Mouse (Mus musculus) G1E (cell line): Measurements from ENCODE around the gene Prrc2a. TPM values are rescaled to one million over a fixed set of nuclear protein-coding genes. Genes with fewer than 3 reads are reported as not detected.
"Not testable (repeated sequence)": the region's sequence is repeated elsewhere in the genome, so short reads cannot be mapped to it uniquely, and the experiment has no call there.

Experiments
- ATAC-seq: 2 replicates; pipeline ENCODE4 v1.8.0; 2016; ENCODE audit warnings: mild to moderate bottlenecking; ENCODE audit not compliant: insufficient number of reproducible peaks, poor library complexity, low FRiP score, severe bottlenecking; ENCODE audit errors: extremely low read depth
- DNase-seq: peaks from one replicate; pipeline ENCODE4 v3.0.0; 2012; ENCODE audit warnings: low spot score
- H3K27me3 ChIP-seq: 2 replicates; pipeline ENCODE4 v1.6.1; 2012; ENCODE audit warnings: mild to moderate bottlenecking, low read length, inconsistent platforms; ENCODE audit not compliant: insufficient read depth
- H3K36me3 ChIP-seq: replicated peaks from 2 replicates; pipeline ENCODE3; 2012; ENCODE audit warnings: mild to moderate bottlenecking, inconsistent platforms
- H3K4me1 ChIP-seq: 2 replicates; pipeline ENCODE4 v1.6.1; 2012; ENCODE audit warnings: low read depth, low read length, inconsistent platforms, mixed read lengths; ENCODE audit not compliant: insufficient read depth
- H3K4me3 ChIP-seq: 2 replicates; pipeline ENCODE4 v1.5.1; 2012; ENCODE audit warnings: low read depth, mild to moderate bottlenecking, inconsistent platforms, low read length, moderate library complexity, mixed read lengths
- H3K9me3 ChIP-seq: replicated peaks from 2 replicates; pipeline ENCODE4 v1.6.1; 2012; ENCODE audit warnings: inconsistent platforms
- CTCF ChIP-seq: IDR thresholded peaks from 2 replicates; pipeline ENCODE4 v1.5.1; 2012; ENCODE audit warnings: low read depth, low read length, inconsistent platforms, mixed read lengths
- GATA1 ChIP-seq: IDR thresholded peaks from 2 replicates; pipeline ENCODE4 v1.6.1; 2012; ENCODE audit warnings: borderline replicate concordance, low read length, inconsistent platforms, mixed read lengths
- GATA2 ChIP-seq: IDR thresholded peaks from 2 replicates; pipeline ENCODE4 v1.6.1; 2012; ENCODE audit warnings: low read depth, low read length, inconsistent platforms, borderline replicate concordance
- POLR2AphosphoS5 ChIP-seq: IDR thresholded peaks from 2 replicates; pipeline ENCODE4 v1.6.1; 2012; ENCODE audit warnings: low read depth, low read length, inconsistent platforms; ENCODE audit not compliant: insufficient replicate concordance
- TAL1 ChIP-seq: conservative IDR thresholded peaks from 2 replicates; pipeline ENCODE4 v1.6.1; 2012; ENCODE audit warnings: low read depth, low read length, inconsistent platforms, mixed read lengths
- polyA plus RNA-seq: library from polyadenylated mRNA; stranded (reverse); fragments of >175 nt; gene quantifications from 2 replicates; pipeline ENCODE4 v1.2.3, GENCODE M21; 2012
- total RNA-seq, 2 experiments: library from RNA; stranded (forward) in 1 of 2; stranded (reverse) in 1 of 2; fragments of 200-1000 nt in 1 of 2; fragments of >200 nt in 1 of 2; fragmentation: Nextera tagmentation in 1 of 2; gene quantifications; 2 replicates each; pipeline ENCODE4 v1.2.3; 2014 to 2017

Prrc2a gene
- total and polyA plus RNA-seq, 3 experiments, result 35.3 to 1,682 (median 773) TPM

- no peaks in the 10 kb centered on the region for H3K27me3 ChIP-seq
- H3K36me3 ChIP-seq, result peaks cover 60% of the 10 kb centered on the region
- DNase-seq (no peak), ATAC-seq (no peak)
- no peak overlapping the region; the same call in 1 of the 2 replicates for H3K4me3 ChIP-seq
- TF ChIP-seq CTCF (no peak), GATA2 (no peak), GATA1 (no peak), TAL1 (no peak), POLR2AphosphoS5 (no peak)
- peaks cover 73% of the 10 kb centered on the region for H3K4me1 ChIP-seq
- H3K9me3 ChIP-seq, result no peaks in the 10 kb centered on the region
These were observed 39.6 kb downstream of the Prrc2a start for GRCm38 (mm10) chr17:35125081-35125480.

GRCm38 (mm10) chr17:35124261-35124896, 40.3 kb downstream of the Prrc2a start:
- not testable (repeated sequence) for H3K4me3 ChIP-seq, H3K9me3 ChIP-seq, DNase-seq, ATAC-seq, H3K27me3 ChIP-seq
- peaks cover 61% of the 10 kb centered on the region for H3K36me3 ChIP-seq
- H3K4me1 ChIP-seq, result peaks cover 79% of the 10 kb centered on the region

- not testable (repeated sequence) for H3K27me3 ChIP-seq, DNase-seq, H3K9me3 ChIP-seq, H3K4me3 ChIP-seq, ATAC-seq
- H3K4me1 ChIP-seq, result peaks cover 74% of the 10 kb centered on the region
- peaks cover 61% of the 10 kb centered on the region for H3K36me3 ChIP-seq
These were observed 41.4 kb downstream of the Prrc2a start for GRCm38 (mm10) chr17:35123287-35123686.

- Histone ChIP-seq H3K4me3 (peak within 1 kb of the TSS; percentile 89), H3K9me3 (no peaks in the 10 kb centered on the region), H3K4me1 (peaks cover 69% of the 10 kb centered on the region), H3K36me3 (peaks cover 61% of the 10 kb centered on the region), H3K27me3 (no peaks in the 10 kb centered on the region)
- DNase-seq (peak; percentile 34), ATAC-seq (no peak)
- TF ChIP-seq POLR2AphosphoS5 (no peak), TAL1 (no peak), GATA2 (no peak), CTCF (no peak), GATA1 (no peak)
These were observed 42.8 kb downstream of the Prrc2a start, which contains the start of gene Csnk2b for GRCm38 (mm10) chr17:35121871-35122303. Csnk2b (minus strand) TSS chr17:35122053.

GRCm38 (mm10) chr17:35121143-35121799, 43.4 kb downstream of the Prrc2a start, which contains the start of gene Gpank1:
Gpank1 (plus strand) TSS chr17:35121455.
- Histone ChIP-seq H3K4me1 (peaks cover 65% of the 10 kb centered on the region), H3K4me3 (peak within 1 kb of the TSS; percentile 89)
- peak; percentile 94 for ATAC-seq

GRCm38 (mm10) chr17:35120745-35121142, 44.0 kb downstream of the Prrc2a start:
- peak overlapping the region; percentile 89 for H3K4me3 ChIP-seq
- peaks cover 70% of the 10 kb centered on the region for H3K4me1 ChIP-seq
- TF ChIP-seq POLR2AphosphoS5, result no peak
- TF ChIP-seq GATA2, result no peak
- TF ChIP-seq TAL1, result no peak
- TF ChIP-seq CTCF, result no peak
- TF ChIP-seq GATA1, result no peak
- no peaks in the 10 kb centered on the region for H3K27me3 ChIP-seq
- H3K9me3 ChIP-seq, result no peaks in the 10 kb centered on the region
- H3K36me3 ChIP-seq, result peaks cover 72% of the 10 kb centered on the region
- DNase-seq, result no peak
- ATAC-seq, result no peak

More at GRCm38 (mm10) chr17:35121143-35121799, 43.4 kb downstream of the Prrc2a start, which contains the start of gene Gpank1:
- H3K9me3 ChIP-seq, result no peaks in the 10 kb centered on the region
- H3K36me3 ChIP-seq, result peaks cover 67% of the 10 kb centered on the region
- no peak for TF ChIP-seq GATA2
- TF ChIP-seq TAL1, result no peak
- no peak for TF ChIP-seq GATA1
- no peak for TF ChIP-seq CTCF
- no peak for TF ChIP-seq POLR2AphosphoS5
- peak; percentile 96 for DNase-seq
- H3K27me3 ChIP-seq, result no peaks in the 10 kb centered on the region
